11 mouse cellular contexts compared by ENCODE assay signal in genomic region chr5:5261725-5262296, GRCm38 (mm10).
DNase-seq lines count a peak whose midpoint lies in the region; ATAC-seq and TF ChIP-seq lines count a peak whose summit lies in the region.
"Had no signal": no experiment of that assay in that cellular context is flagged by ENCODE, and none has a peak within 500 bp of the region (broad histone marks: within the 10 kb centered on the region; RNA-seq: fewer than 3 reads in every experiment).

No protein-coding gene starts in this region.

- 30% methylated on average over 14 of the region's 14 CpGs for WGBS in kidney, embryonic 14.5 days
- WGBS in kidney, embryonic 16.5 days = 27% methylated on average over 14 of the region's 14 CpGs
- WGBS in midbrain, postnatal 0 days = 82% methylated on average over 14 of the region's 14 CpGs

- peaks cover 7% of the 10 kb centered on the region; the same call in 1 of the 2 replicates for H3K4me1 ChIP-seq in kidney, embryonic 14.5 days (ENCODE audit: control insufficient read depth, insufficient read depth, low read length)
- H3K4me1 ChIP-seq in kidney, embryonic 16.5 days (ENCODE audit: insufficient read depth, low read length) = peaks cover 11% of the 10 kb centered on the region; the same call in 1 of the 2 replicates
- no peaks in the 10 kb centered on the region for H3K4me1 ChIP-seq in midbrain, postnatal 0 days (ENCODE audit: insufficient read depth, low read length)

- H3K27ac ChIP-seq in kidney, embryonic 14.5 days (ENCODE audit: low read depth, low read length) = no peak overlapping the region
- no peak overlapping the region for H3K27ac ChIP-seq in kidney, embryonic 16.5 days (ENCODE audit: low read length)
- H3K27ac ChIP-seq in midbrain, postnatal 0 days (ENCODE audit: low read depth, low read length) = no peak overlapping the region

- DNase-seq in adrenal gland, adult 2 months = peak; percentile 5
- DNase-seq in adrenal gland, adult 18-20 months (ENCODE audit: low spot score in 2 of 2) = no peak
- DNase-seq in kidney, postnatal 14 days = no peak
- no peak for DNase-seq in midbrain, postnatal 0 days (ENCODE audit: low spot score)
- no peak for DNase-seq in adipocyte (ENCODE audit: low spot score)
- no peak for DNase-seq in frontal cortex, adult 2 months (ENCODE audit: extremely low spot score in 1 of 2, low spot score in 1 of 2)
- DNase-seq: adrenal gland, adult 8-10 months had no signal

- no peaks in the 10 kb centered on the region for H3K9me3 ChIP-seq in kidney, embryonic 14.5 days (ENCODE audit: control insufficient read depth, low read length)
- no peaks in the 10 kb centered on the region for H3K9me3 ChIP-seq in kidney, embryonic 16.5 days (ENCODE audit: low read length)
- no peaks in the 10 kb centered on the region for H3K9me3 ChIP-seq in midbrain, postnatal 0 days (ENCODE audit: low read length)
- H3K9me3 ChIP-seq: G1E; midbrain, embryonic 12.5 days had no signal

- no peak overlapping the region for H3K4me3 ChIP-seq in kidney, embryonic 14.5 days (ENCODE audit: low read length)
- H3K4me3 ChIP-seq in kidney, embryonic 16.5 days (ENCODE audit: low read length) = peak overlapping the region; percentile 18; the same call in 1 of the 2 replicates
- H3K4me3 ChIP-seq in midbrain, postnatal 0 days (ENCODE audit: low read depth, low read length) = no peak overlapping the region
- H3K4me3 ChIP-seq: midbrain, embryonic 12.5 days had no signal

- no peaks in the 10 kb centered on the region for H3K36me3 ChIP-seq in kidney, embryonic 14.5 days (ENCODE audit: control insufficient read depth, insufficient read depth, low read length)
- no peaks in the 10 kb centered on the region for H3K36me3 ChIP-seq in kidney, embryonic 16.5 days (ENCODE audit: insufficient read depth, low read length)
- no peaks in the 10 kb centered on the region for H3K36me3 ChIP-seq in midbrain, postnatal 0 days (ENCODE audit: insufficient read depth, low read length)
- H3K36me3 ChIP-seq: G1E; midbrain, embryonic 12.5 days had no signal

- no peak overlapping the region for H3K9ac ChIP-seq in kidney, embryonic 14.5 days (ENCODE audit: low read depth, low read length)
- H3K9ac ChIP-seq in kidney, embryonic 16.5 days (replicated peaks; ENCODE audit: low read length) = no peak overlapping the region
- H3K9ac ChIP-seq in midbrain, postnatal 0 days (replicated peaks; ENCODE audit: low read length, poor library complexity, severe bottlenecking) = no peak overlapping the region
- H3K9ac ChIP-seq: midbrain, embryonic 12.5 days had no signal

- no peaks in the 10 kb centered on the region for H3K27me3 ChIP-seq in kidney, embryonic 14.5 days (ENCODE audit: control insufficient read depth, insufficient read depth, low read length)
- no peaks in the 10 kb centered on the region for H3K27me3 ChIP-seq in kidney, embryonic 16.5 days (ENCODE audit: insufficient read depth, low read length)
- no peaks in the 10 kb centered on the region for H3K27me3 ChIP-seq in midbrain, postnatal 0 days (ENCODE audit: insufficient read depth, low read length)
- H3K27me3 ChIP-seq: midbrain, embryonic 12.5 days had no signal

- ATAC-seq in kidney, embryonic 14.5 days (ENCODE audit: low FRiP score, low TSS enrichment) = peak; percentile 63; the same call in 1 of the 2 replicates
- ATAC-seq in kidney, embryonic 16.5 days (ENCODE audit: low FRiP score, low TSS enrichment) = peak; percentile 57
- no peak for ATAC-seq in midbrain, postnatal 0 days (ENCODE audit: low FRiP score)

- no peak for TF ChIP-seq CTCF in midbrain, postnatal 0 days (IDR thresholded peaks at IDR 0.05)

- no peak overlapping the region; the same call in 1 of the 2 replicates for H3K4me2 ChIP-seq in kidney, embryonic 14.5 days (replicated peaks; ENCODE audit: low read depth, low read length)
- peak overlapping the region; percentile 42 for H3K4me2 ChIP-seq in kidney, embryonic 16.5 days (replicated peaks; ENCODE audit: low read depth, low read length)
- peak overlapping the region; percentile 13; the same call in 1 of the 2 replicates for H3K4me2 ChIP-seq in midbrain, postnatal 0 days (ENCODE audit: low read depth, low read length, poor library complexity, severe bottlenecking)
- H3K4me2 ChIP-seq: midbrain, embryonic 12.5 days had no signal
